Mouse (Mus musculus) CH12.LX (cell line): ENCODE data around the gene Phrf1.

Source experiments
- CTCF ChIP-seq, 2 experiments: IDR thresholded peaks in 1 of 2; conservative IDR thresholded peaks in 1 of 2; 2 replicates each; pipeline ENCODE4 v1.5.1; 2011 to 2012; ENCODE audit warnings: low read depth in 2 of 2, low read length in 2 of 2, improper control_type of control experiment in 1 of 2, inconsistent platforms in 1 of 2, mild to moderate bottlenecking in 1 of 2, moderate library complexity in 1 of 2
- ELF1 ChIP-seq: IDR thresholded peaks from 2 replicates; pipeline ENCODE4 v1.6.1; 2014; ENCODE audit warnings: low read depth, mild to moderate bottlenecking, inconsistent platforms, low read length, improper control_type of control experiment
- EP300 ChIP-seq: IDR thresholded peaks from 2 replicates; pipeline ENCODE4 v1.6.1; 2011; ENCODE audit warnings: low read length, improper control_type of control experiment
- MEF2A ChIP-seq: IDR thresholded peaks from 2 replicates; pipeline ENCODE4 v1.6.1; 2014; ENCODE audit warnings: low read depth, mild to moderate bottlenecking, inconsistent platforms, low read length, improper control_type of control experiment, borderline replicate concordance
- MXI1 ChIP-seq: IDR thresholded peaks from 2 replicates; pipeline ENCODE4 v1.6.1; 2011; ENCODE audit warnings: mild to moderate bottlenecking, low read depth, low read length, improper control_type of control experiment
- NRF1 ChIP-seq: IDR thresholded peaks from 2 replicates; pipeline ENCODE4 v1.6.1; 2014; ENCODE audit warnings: low read depth, mild to moderate bottlenecking, inconsistent platforms, low read length, improper control_type of control experiment, moderate library complexity
- POLR2A ChIP-seq: IDR thresholded peaks from 2 replicates; pipeline ENCODE4 v1.6.1; 2011; ENCODE audit warnings: low read depth, mild to moderate bottlenecking, improper control_type of control experiment, low read length
- POLR2AphosphoS2 ChIP-seq: IDR thresholded peaks from 2 replicates; pipeline ENCODE4 v1.6.1; 2011; ENCODE audit warnings: low read depth, low read length, improper control_type of control experiment
- SIN3A ChIP-seq: IDR thresholded peaks from 2 replicates; pipeline ENCODE4 v1.6.1; 2012; ENCODE audit warnings: low read length, improper control_type of control experiment, inconsistent platforms
- UBTF ChIP-seq: IDR thresholded peaks from 2 replicates; pipeline ENCODE4 v1.6.1; 2012; ENCODE audit warnings: low read depth, mild to moderate bottlenecking, inconsistent platforms, low read length, improper control_type of control experiment, moderate library complexity
- USF1 ChIP-seq: IDR thresholded peaks from 2 replicates; pipeline ENCODE4 v1.6.1; 2014; ENCODE audit warnings: low read depth, mild to moderate bottlenecking, inconsistent platforms, low read length, improper control_type of control experiment
- ZKSCAN1 ChIP-seq: IDR thresholded peaks from 2 replicates; pipeline ENCODE4 v1.6.1; 2012; ENCODE audit warnings: low read depth, inconsistent platforms, low read length, improper control_type of control experiment, borderline replicate concordance
- ZNF384 ChIP-seq: IDR thresholded peaks from 2 replicates; pipeline ENCODE4 v1.6.1; 2012; ENCODE audit warnings: low read depth, low read length, improper control_type of control experiment, inconsistent platforms

DNA sequence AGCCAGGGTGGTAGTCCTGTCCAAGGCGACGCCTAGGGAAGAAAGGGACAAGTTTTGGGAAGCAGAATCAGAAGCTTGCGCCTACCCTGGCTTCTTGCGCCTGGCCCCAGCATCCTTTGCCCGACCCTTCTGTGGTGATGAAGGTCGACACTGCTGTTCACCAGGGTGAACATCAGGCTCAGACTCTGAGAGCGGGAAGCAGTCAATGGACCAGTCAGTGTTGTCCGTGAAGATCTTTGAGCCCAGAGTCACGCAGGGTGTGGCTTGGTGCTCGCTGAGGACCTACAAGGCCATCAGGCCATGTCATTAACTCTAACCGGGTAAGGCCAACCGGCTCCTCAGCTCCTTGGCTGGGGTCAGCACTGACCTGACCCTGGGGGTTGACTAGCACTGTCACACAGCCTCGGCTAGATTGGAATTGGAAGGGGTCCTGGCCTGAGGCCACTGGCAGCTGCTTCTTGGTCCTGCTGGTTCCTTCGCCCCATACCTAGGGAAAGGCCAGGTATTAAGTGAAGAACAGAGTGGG, 17.9 kb upstream of the Phrf1 start:
- TF ChIP-seq MXI1 (no peak), CTCF (conservative IDR thresholded peaks at IDR 0.05 in 1 of 2, IDR thresholded peaks at IDR 0.05 in 1 of 2; ENCODE audit: low read depth in 2 of 2, low read length in 2 of 2) (no peak), UBTF (no peak), ZKSCAN1 (no peak), ZNF384 (no peak), POLR2A (no peak), MEF2A (no peak), NRF1 (no peak), USF1 (no peak), SIN3A (no peak), ELF1 (no peak), POLR2AphosphoS2 (no peak), EP300 (no peak)
